Mouse (Mus musculus) monocyte, adult 2 months (primary cell): Measurements from ENCODE around the gene Rhou.
"Not testable (repeated sequence)": the region's sequence is repeated elsewhere in the genome, so short reads cannot be mapped to it uniquely, and the experiment has no call there.

ENCODE experiments used
- DNase-seq, 2 experiments: peaks; one replicate each; pipeline ENCODE4 v3.0.0; 2022; ENCODE audit warnings: low spot score in 2 of 2, low read depth in 1 of 2

Gene Rhou

DNA sequence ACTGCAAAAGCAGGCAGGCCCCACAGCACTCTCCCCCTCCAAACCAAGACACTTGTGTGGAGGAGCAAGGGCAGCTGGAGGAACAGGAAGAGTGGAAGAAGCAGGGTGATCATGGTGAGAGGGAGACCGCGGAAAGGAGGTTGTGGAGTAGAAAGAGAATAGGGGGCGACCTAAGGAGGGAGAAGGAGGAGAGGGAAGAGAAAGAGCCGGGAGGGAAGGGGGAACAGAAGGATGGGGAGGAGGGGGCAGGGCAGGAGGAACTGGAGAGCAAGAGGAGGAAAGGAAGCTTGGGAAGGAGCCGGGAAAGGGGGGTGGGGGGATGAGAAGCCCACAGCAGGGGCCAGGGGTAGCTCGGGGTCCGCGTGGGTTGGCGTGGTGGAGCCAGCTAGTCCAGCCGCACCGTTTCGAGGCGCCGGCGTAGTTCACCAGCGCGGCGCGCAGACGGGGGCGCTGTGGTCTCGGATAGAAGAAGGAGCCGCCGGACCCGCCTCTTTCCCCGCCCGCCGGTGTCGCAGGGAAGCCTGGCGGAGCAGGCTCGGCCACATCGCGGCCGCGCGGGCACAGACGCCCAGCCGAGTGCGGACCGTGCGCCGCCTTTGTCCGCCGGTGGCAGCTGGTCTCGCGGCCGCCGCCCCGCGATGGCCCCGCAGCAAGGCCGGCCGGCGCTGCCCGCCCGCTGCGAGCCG, at the start of gene Rhou:
Gene Rhou, plus strand, starts transcription at position 622 of the 686 bp plus-strand sequence.
- peak; percentile 45 to 56 for DNase-seq

GRCm38 (mm10) chr8:123612652-123613051, 41.1 kb upstream of the Rhou start:
- DNase-seq = not testable (repeated sequence)

DNA sequence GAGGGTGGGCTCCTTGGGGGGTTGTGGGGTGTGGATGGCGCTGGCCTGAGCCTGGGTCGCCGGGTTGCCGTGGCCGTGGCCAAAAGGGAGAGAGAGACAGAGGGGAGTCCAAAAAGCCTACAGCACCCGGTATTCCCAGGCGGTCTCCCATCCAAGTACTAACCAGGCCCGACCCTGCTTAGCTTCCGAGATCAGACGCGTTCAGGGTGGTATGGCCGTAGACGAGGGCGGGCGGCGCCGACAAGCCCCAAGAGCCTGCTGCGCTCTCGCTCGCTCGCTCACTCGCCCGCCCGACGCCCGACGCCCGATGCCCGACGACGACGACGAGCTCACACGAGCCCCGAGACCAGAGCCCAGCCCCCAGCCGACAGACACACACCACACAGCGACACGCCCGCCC, 30.2 kb upstream of the Rhou start:
- DNase-seq = not testable (repeated sequence)

GRCm38 (mm10) chr8:123624274-123624673, 29.5 kb upstream of the Rhou start:
- DNase-seq = no peak

DNA sequence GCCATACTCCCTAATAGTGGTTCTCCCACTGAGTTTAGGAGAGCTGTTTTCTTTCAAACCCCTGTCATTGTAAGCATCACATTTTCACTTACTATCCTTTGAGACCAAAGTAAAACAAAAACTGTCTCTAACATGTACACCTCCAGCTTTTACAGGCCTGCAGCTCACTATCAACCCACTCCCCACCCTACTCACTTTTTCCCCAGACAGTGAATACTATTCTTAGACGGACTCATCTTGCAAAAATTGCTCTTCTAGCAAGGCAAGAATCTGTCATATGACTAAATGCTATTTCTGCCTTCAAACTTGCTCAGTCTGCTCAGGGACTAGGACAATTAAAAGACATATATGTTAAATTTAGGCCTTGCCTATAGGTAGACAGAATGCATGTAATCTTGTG, 29.0 kb upstream of the Rhou start:
- no peak for DNase-seq

DNA sequence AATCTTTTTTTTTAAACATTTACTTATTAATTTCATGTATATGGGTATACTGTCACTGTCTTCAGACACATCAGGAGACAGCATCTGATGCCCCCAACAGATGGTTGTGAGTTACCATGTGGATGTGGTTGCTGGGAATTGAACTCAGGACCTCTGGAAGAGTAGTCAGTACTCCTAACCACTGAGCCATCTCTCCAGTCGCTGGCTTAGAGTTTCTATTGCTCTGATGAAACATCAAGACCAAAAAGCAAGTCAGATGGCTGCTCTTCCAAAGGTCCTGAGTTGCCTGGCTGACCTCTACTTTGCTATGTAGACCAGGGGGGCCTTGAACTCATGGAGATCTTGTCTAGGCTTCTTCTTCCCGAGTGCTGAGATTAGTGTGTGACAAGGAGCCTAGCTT, 28.0 kb upstream of the Rhou start:
- no peak for DNase-seq

GRCm38 (mm10) chr8:123627410-123628147, 26.1 kb upstream of the Rhou start:
- no peak for DNase-seq

- no peak for DNase-seq
Measured at GRCm38 (mm10) chr8:123628253-123628967, 25.3 kb upstream of the Rhou start.

- DNase-seq = no peak
Measured at GRCm38 (mm10) chr8:123628968-123629755, 24.6 kb upstream of the Rhou start.

DNA sequence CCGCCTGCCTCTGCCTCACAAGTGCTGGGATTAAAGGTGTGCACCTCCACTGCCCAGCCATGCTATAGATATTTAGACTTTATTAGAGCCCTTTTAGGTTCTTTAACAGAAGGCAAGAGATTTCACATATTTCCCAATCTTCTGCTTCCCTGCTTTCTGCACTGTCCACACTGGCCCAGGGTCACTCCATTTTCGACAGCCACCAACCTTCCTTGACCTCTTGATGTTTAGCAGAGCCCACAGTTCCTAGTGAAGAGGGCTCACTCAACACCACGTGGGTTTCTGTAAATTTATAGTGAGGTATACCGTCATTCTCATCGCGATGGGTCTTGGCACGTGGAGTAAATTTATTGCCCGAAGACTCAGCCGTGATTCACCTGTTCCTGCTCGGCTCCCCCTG, 23.7 kb upstream of the Rhou start:
- no peak for DNase-seq

DNA sequence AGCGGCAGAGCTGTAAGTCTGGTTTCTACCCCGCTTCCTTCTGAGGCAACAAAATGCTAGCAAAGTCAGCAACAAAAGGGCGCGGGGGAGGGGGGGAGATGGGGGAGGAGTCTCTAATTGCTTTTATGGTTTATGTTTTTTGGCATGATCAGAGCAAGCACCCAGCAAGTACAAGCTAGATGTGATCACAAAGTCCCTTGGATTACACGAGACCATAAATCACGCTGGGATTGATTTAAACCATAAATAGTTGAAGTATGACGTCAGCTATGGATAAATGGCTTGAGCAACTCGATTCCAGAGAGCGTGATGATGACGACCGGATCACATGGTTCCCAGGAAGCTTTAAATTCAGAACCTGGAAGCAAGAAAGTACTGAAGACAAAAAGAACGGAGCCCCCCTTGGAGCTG, 22.9 kb upstream of the Rhou start:
- no peak for DNase-seq

DNA sequence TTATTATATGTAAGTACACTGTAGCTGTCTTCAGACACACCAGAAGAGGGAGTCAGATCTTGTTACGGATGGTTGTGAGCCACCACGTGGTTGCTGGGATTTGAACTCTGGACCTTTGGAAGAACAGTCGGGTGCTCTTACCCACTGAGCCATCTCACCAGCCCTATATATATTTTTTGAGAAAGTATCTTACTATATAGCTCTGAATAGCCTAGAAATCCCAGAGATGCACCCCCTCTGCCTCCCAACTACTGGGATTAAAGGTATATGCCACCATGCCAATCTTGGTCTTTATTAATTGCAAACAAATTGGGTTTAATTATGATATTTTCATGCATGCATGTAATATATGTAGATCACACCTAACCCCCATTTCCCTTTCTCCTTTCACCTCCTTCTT, 22.0 kb upstream of the Rhou start:
- DNase-seq = not testable (repeated sequence)

GRCm38 (mm10) chr8:123632257-123632656, 21.5 kb upstream of the Rhou start:
- no peak for DNase-seq

- DNase-seq = no peak
Measured at GRCm38 (mm10) chr8:123633801-123634200, 19.9 kb upstream of the Rhou start.

GRCm38 (mm10) chr8:123634395-123635131, 19.2 kb upstream of the Rhou start:
- DNase-seq = no peak

DNA sequence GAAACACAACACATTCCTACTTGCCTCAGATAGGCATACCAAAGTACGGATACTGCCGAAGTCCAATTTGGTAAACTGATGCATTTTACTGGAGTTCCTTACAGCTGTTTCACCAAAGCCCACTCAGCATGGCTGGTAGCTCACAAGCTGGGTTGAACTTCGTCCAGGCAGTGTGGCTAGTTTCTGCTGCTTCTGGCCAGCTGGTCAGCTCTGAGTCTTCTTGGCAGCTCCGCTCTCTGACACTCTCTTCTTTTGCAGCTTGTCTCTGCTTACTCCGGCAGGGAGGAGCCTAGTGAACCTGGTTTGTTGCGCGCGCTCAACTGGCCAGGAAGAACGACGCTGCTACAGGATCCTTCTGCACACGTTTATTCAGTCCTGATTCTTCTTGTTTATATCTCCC, 18.1 kb upstream of the Rhou start:
- no peak for DNase-seq

DNA sequence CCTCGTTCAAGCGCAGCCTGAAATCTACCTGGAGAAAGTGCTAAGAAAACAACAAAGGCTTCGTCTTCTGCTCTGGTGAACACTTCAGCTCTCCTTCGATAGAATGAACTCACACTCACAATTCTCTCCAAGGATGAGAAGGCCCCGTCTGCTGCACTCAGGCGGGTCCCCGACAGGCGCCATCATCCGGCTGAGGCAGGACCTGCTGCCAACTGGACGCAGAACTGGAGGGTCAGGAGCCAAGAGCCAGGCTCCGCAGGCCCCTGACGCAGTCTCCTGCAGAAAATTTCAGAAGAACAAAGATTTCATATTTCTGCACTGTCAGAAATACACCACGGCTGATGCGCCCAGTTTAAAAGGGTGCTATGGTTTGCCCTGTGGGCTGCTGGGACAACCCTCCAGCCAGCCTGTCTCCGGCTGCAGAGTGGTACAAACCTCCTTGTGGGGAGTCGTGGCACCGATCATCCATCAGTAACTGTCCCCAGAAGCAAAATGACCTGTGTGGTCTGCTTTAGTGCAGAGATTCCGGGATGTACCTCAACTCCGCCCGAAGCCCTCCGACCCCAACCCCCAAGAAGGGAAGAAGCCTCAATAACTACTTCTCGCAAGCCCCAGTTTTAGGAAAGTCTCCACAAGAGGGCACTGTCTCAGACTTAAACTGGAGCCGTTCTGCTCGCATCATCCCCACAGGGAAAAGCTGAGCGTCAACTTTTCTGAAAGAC, 10.2 kb upstream of the Rhou start:
- no peak for DNase-seq

DNA sequence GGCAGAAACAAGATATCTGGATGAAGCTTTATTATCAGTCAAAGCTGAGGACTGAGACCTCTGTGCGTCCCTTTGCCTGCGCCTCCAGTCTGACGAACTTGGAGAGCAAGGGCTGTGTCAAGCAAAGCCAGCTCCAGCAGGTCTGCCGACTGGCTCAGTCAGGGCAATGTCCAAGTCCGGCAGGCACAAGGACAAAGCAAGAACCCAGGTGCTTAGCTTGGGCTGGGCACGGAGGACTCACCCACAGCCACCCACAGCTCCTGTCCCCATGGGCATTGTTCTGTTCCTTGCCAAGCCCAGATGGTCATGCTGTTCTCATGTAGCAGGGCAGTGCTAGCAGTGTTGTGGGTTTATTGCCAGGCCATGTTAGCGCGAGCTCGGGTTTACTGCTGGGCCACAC, 8.5 kb upstream of the Rhou start:
- DNase-seq = no peak

GRCm38 (mm10) chr8:123648245-123649170, 5.2 kb upstream of the Rhou start:
- no peak for DNase-seq
